Mouse (Mus musculus) mature B cell (primary cell): ENCODE results near the gene Snx18.

ENCODE experiments used
- in situ Hi-C: fragments of 300-500 bp; cut with MboI; formaldehyde crosslinking; loops from 2 replicates; pipeline ENCODE4 v1.14.3; 2019

Snx18 gene

GRCm38 (mm10) chr13:113599701-113600530 lies 18.4 kb downstream of the Snx18 start:
- in situ Hi-C loops, result no loop called here

- in situ Hi-C loops, result no loop called here
These were observed 20.7 kb downstream of the Snx18 start for GRCm38 (mm10) chr13:113597616-113598015.

GRCm38 (mm10) chr13:113596821-113597541 lies 21.4 kb downstream of the Snx18 start:
- in situ Hi-C loops, result no loop called here

GRCm38 (mm10) chr13:113595987-113596386 lies 22.4 kb downstream of the Snx18 start:
- in situ Hi-C loops, result no loop called here

- in situ Hi-C loops, result no loop called here
These were observed 23.1 kb downstream of the Snx18 start for GRCm38 (mm10) chr13:113595219-113595618.

GRCm38 (mm10) chr13:113594361-113594760 lies 24.0 kb downstream of the Snx18 start:
- in situ Hi-C loops, result no loop called here

- in situ Hi-C loops, result no loop called here
These were observed 24.7 kb downstream of the Snx18 start for GRCm38 (mm10) chr13:113593711-113594110.

- in situ Hi-C loops, result no loop called here
These were observed 25.6 kb downstream of the Snx18 start for GRCm38 (mm10) chr13:113592703-113593200.

GRCm38 (mm10) chr13:113591336-113591735 lies 27.0 kb downstream of the Snx18 start:
- in situ Hi-C loops, result no loop called here

- in situ Hi-C loops, result no loop called here
These were observed 28.1 kb downstream of the Snx18 start for GRCm38 (mm10) chr13:113590216-113590615.

GRCm38 (mm10) chr13:113589499-113589898 lies 28.9 kb downstream of the Snx18 start:
- in situ Hi-C loops, result no loop called here

GRCm38 (mm10) chr13:113587200-113587936 lies 31.0 kb downstream of the Snx18 start:
- in situ Hi-C loops, result no loop called here

- in situ Hi-C loops, result no loop called here
These were observed 32.8 kb downstream of the Snx18 start for GRCm38 (mm10) chr13:113585606-113586005.

- in situ Hi-C loops, result no loop called here
These were observed 33.9 kb downstream of the Snx18 start for GRCm38 (mm10) chr13:113584431-113584830.

GRCm38 (mm10) chr13:113583563-113583962 lies 34.8 kb downstream of the Snx18 start:
- in situ Hi-C loops, result no loop called here

GRCm38 (mm10) chr13:113582024-113582423 lies 36.3 kb downstream of the Snx18 start:
- in situ Hi-C loops, result no loop called here

GRCm38 (mm10) chr13:113581436-113581835 lies 36.9 kb downstream of the Snx18 start:
- in situ Hi-C loops, result no loop called here

GRCm38 (mm10) chr13:113580400-113580790 lies 38.0 kb downstream of the Snx18 start:
- in situ Hi-C loops, result no loop called here

- in situ Hi-C loops, result no loop called here
These were observed 38.5 kb downstream of the Snx18 start for GRCm38 (mm10) chr13:113579788-113580399.

- in situ Hi-C loops, result no loop called here
These were observed 44.1 kb downstream of the Snx18 start for GRCm38 (mm10) chr13:113574232-113574631.

- in situ Hi-C loops, result no loop called here
These were observed 45.0 kb downstream of the Snx18 start for GRCm38 (mm10) chr13:113573377-113573776.
